Comparison of ENCODE assay signal across 8 mouse cellular contexts in genomic region chr2:90490279-90491046, GRCm38 (mm10).
DNase-seq lines count a peak whose midpoint lies in the region; ATAC-seq lines count a peak whose summit lies in the region.

No protein-coding gene starts in this region.

- peak; percentile 83 for DNase-seq in 416B (ENCODE audit: low read depth)
- peak; percentile 66 to 70 for DNase-seq in cerebellum, postnatal 25 days
- DNase-seq in thymus, postnatal 25 days, result no peak
- no peak for DNase-seq in frontal cortex, postnatal 14 days (ENCODE audit: low spot score in 2 of 2)
- no peak for DNase-seq in T-cell, adult 2 months (ENCODE audit: low spot score)

- H3K36me3 ChIP-seq in forebrain, embryonic 15.5 days, result no peaks in the 10 kb centered on the region
- H3K36me3 ChIP-seq in forebrain, embryonic 16.5 days (ENCODE audit: control insufficient read depth, insufficient read depth), result no peaks in the 10 kb centered on the region
- H3K36me3 ChIP-seq in midbrain, embryonic 13.5 days, result no peaks in the 10 kb centered on the region

- H3K4me3 ChIP-seq in forebrain, embryonic 15.5 days, result no peak overlapping the region
- no peak overlapping the region for H3K4me3 ChIP-seq in forebrain, embryonic 16.5 days (replicated peaks; ENCODE audit: low read length)
- no peak overlapping the region for H3K4me3 ChIP-seq in midbrain, embryonic 13.5 days (replicated peaks)

- no peaks in the 10 kb centered on the region for H3K9me3 ChIP-seq in forebrain, embryonic 15.5 days
- no peaks in the 10 kb centered on the region for H3K9me3 ChIP-seq in forebrain, embryonic 16.5 days (ENCODE audit: control insufficient read depth, low read length)
- no peaks in the 10 kb centered on the region for H3K9me3 ChIP-seq in midbrain, embryonic 13.5 days

- no peak overlapping the region; the same call in 1 of the 2 replicates for H3K27ac ChIP-seq in forebrain, embryonic 15.5 days (replicated peaks)
- no peak overlapping the region for H3K27ac ChIP-seq in forebrain, embryonic 16.5 days (ENCODE audit: low read length)
- H3K27ac ChIP-seq in midbrain, embryonic 13.5 days, result peak overlapping the region; percentile 30; the same call in 1 of the 2 replicates

- H3K4me2 ChIP-seq in forebrain, embryonic 15.5 days (replicated peaks), result no peak overlapping the region; the same call in 1 of the 2 replicates
- H3K4me2 ChIP-seq in forebrain, embryonic 16.5 days (ENCODE audit: low read length), result no peak overlapping the region
- peak overlapping the region; percentile 17; the same call in 1 of the 2 replicates for H3K4me2 ChIP-seq in midbrain, embryonic 13.5 days (replicated peaks)

- WGBS in forebrain, embryonic 15.5 days, result 39% methylated on average over 13 of the region's 13 CpGs
- WGBS in forebrain, embryonic 16.5 days, result 36% methylated on average over 13 of the region's 13 CpGs
- WGBS in midbrain, embryonic 13.5 days, result 44% methylated on average over 13 of the region's 13 CpGs

- H3K4me1 ChIP-seq in forebrain, embryonic 15.5 days, result peaks cover 13% of the 10 kb centered on the region
- H3K4me1 ChIP-seq in forebrain, embryonic 16.5 days (replicated peaks; ENCODE audit: control insufficient read depth, insufficient read depth, low read length), result peaks cover 6% of the 10 kb centered on the region
- peaks cover 19% of the 10 kb centered on the region for H3K4me1 ChIP-seq in midbrain, embryonic 13.5 days (replicated peaks)

- ATAC-seq in forebrain, embryonic 15.5 days (replicated peaks), result 0 out of 2 replicates have a peak, but pooled peaks have one; percentile 47
- ATAC-seq in forebrain, embryonic 16.5 days, result no peak; the same call in 1 of the 2 replicates
- ATAC-seq in midbrain, embryonic 13.5 days, result peak; percentile 64

- H3K27me3 ChIP-seq in forebrain, embryonic 15.5 days, result no peaks in the 10 kb centered on the region
- H3K27me3 ChIP-seq in forebrain, embryonic 16.5 days (replicated peaks; ENCODE audit: control insufficient read depth, insufficient read depth, low read length), result no peaks in the 10 kb centered on the region
- 0 out of 2 replicates have a peak, but pooled peaks cover 3% of the 10 kb centered on the region for H3K27me3 ChIP-seq in midbrain, embryonic 13.5 days

- H3K9ac ChIP-seq in forebrain, embryonic 15.5 days (replicated peaks), result no peak overlapping the region
- no peak overlapping the region for H3K9ac ChIP-seq in forebrain, embryonic 16.5 days (replicated peaks; ENCODE audit: low read depth, low read length)
- H3K9ac ChIP-seq in midbrain, embryonic 13.5 days (replicated peaks), result no peak overlapping the region

Comparison
In these comparisons a context has a peak if more than half of its experiments do, and no peak if none do; other contexts are left out.
1. DNase-seq: peak in 416B (single experiment) and cerebellum, postnatal 25 days (2 of 2); none in thymus, postnatal 25 days (single experiment), frontal cortex, postnatal 14 days (0 of 2) and T-cell, adult 2 months (single experiment).